In the genomic region with DNA sequence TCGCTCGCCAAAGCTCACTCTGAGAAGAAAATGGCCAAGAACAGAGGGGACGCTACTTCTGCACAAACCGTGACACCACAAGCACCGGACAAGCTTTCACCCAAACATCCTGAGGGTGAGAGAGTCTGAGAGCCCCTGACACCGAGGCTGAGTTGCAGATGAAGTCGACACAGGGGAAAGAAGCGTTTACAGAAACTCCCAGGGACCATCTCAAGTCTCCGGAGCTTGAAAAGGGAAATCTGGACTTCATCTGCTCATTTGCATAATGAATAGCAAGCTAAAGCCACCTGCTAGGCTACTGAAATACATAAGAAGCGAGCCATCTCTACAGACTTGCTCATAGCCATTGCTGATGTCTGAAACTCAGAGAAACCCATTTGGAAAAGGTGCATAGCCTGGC, we compare ENCODE assay signal across 26 mouse cellular contexts.
"Had no signal": no experiment of that assay in that cellular context is flagged by ENCODE, and none has a peak within 500 bp of the region (broad histone marks: within the 10 kb centered on the region; RNA-seq: fewer than 3 reads in every experiment).

No protein-coding gene starts in this region.

- H3K4me3 ChIP-seq: embryonic facial prominence, embryonic 10.5 days; embryonic facial prominence, embryonic 12.5 days; embryonic facial prominence, embryonic 13.5 days; embryonic facial prominence, embryonic 15.5 days; forebrain, embryonic 10.5 days; forebrain, embryonic 12.5 days; forebrain, embryonic 13.5 days; forebrain, embryonic 15.5 days; gastrocnemius, adult 2 months; heart, adult 2 months had no signal

- H3K4me2 ChIP-seq: embryonic facial prominence, embryonic 12.5 days; embryonic facial prominence, embryonic 13.5 days; embryonic facial prominence, embryonic 15.5 days; forebrain, embryonic 12.5 days; forebrain, embryonic 13.5 days; forebrain, embryonic 15.5 days had no signal

- DNase-seq: cerebellum, adult 9-10 months; cerebellum, adult 9-11 months; cerebellum, postnatal 10 days; cerebellum, postnatal 14 days; cerebellum, postnatal 25 days; cerebellum, postnatal 36 days; embryo, embryonic 11 days; forebrain, postnatal 0 days; gastrocnemius, adult 2 months; gastrocnemius, postnatal 10 days; gastrocnemius, postnatal 14 days; gastrocnemius, postnatal 25 days; gastrocnemius, postnatal 36 days; heart, adult 11 months; heart, adult 18-20 months; heart, adult 2 months had no signal

- ATAC-seq: forebrain, embryonic 13.5 days; forebrain, embryonic 14.5 days; forebrain, embryonic 15.5 days; forebrain, embryonic 16.5 days; forebrain, postnatal 0 days had no signal

- H3K27ac ChIP-seq: embryonic facial prominence, embryonic 10.5 days; embryonic facial prominence, embryonic 12.5 days; embryonic facial prominence, embryonic 13.5 days; embryonic facial prominence, embryonic 15.5 days; forebrain, embryonic 10.5 days; forebrain, embryonic 12.5 days; forebrain, embryonic 13.5 days; forebrain, embryonic 15.5 days; gastrocnemius, adult 2 months; heart, adult 2 months had no signal

- H3K27me3 ChIP-seq: embryonic facial prominence, embryonic 12.5 days; embryonic facial prominence, embryonic 13.5 days; embryonic facial prominence, embryonic 15.5 days; forebrain, embryonic 12.5 days; forebrain, embryonic 13.5 days; forebrain, embryonic 15.5 days had no signal

- H3K9ac ChIP-seq: embryonic facial prominence, embryonic 12.5 days; embryonic facial prominence, embryonic 13.5 days; embryonic facial prominence, embryonic 15.5 days; forebrain, embryonic 12.5 days; forebrain, embryonic 13.5 days; forebrain, embryonic 15.5 days; forebrain, postnatal 0 days had no signal

- H3K9me3 ChIP-seq: embryonic facial prominence, embryonic 10.5 days; embryonic facial prominence, embryonic 12.5 days; embryonic facial prominence, embryonic 13.5 days; embryonic facial prominence, embryonic 15.5 days; forebrain, embryonic 10.5 days; forebrain, embryonic 12.5 days; forebrain, embryonic 13.5 days; forebrain, embryonic 15.5 days had no signal
